Comparison of ENCODE assay signal across 8 mouse cellular contexts in the genomic region with DNA sequence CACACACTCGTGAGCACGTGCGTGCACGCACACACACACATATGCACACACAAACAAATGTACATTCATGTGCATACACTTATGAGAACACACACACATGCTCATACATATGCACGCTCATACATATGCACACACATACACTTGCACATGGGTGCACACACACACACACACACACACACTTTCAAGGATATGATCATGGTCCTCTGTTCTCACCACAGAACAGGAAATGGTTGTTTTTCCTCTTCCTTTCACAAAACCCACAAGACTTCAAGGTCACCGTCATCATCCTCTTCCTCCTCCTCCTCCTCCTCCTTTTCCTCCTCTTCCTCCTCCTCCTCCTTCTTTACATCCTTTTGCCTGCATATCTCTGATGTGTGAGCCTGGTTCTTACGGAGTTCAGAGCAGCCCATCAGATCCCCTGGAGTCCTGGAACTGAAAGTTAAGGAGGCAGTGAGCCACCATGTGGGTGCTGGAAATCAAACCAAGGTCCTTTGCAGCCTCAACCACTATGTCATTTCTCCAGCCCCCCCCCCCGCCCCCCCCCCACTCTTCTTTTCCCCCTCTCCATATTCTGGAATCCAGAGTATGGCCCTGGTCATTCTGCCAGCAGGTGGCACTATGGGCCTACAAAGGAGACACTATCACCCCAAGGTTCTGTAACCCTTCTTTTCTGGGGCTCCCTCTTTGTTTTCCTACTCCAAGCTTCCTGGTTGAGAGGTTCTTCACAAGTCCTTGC. TPM values are rescaled to one million over a fixed set of nuclear protein-coding genes. Genes with fewer than 3 reads are reported as not detected.
A peak's percentile ranks its signal among the peaks of the same experiment; 100 is the strongest.
DNase-seq lines count a peak whose midpoint lies in the region; ATAC-seq and TF ChIP-seq lines count a peak whose summit lies in the region.
"Had no signal": no experiment of that assay in that cellular context is flagged by ENCODE, and none has a peak within 500 bp of the region (broad histone marks: within the 10 kb centered on the region; RNA-seq: fewer than 3 reads in every experiment).

No protein-coding gene starts in this region.

- WGBS in embryonic facial prominence, embryonic 15.5 days: 79% methylated on average over 7 of the region's 8 CpGs
- 85% methylated on average over 7 of the region's 8 CpGs for WGBS in hindbrain, embryonic 10.5 days

- H3K4me2 ChIP-seq in embryonic facial prominence, embryonic 15.5 days (replicated peaks): no peak overlapping the region

- H3K36me3 ChIP-seq in G1E (replicated peaks): no peaks in the 10 kb centered on the region
- no peaks in the 10 kb centered on the region for H3K36me3 ChIP-seq in embryonic facial prominence, embryonic 15.5 days
- H3K36me3 ChIP-seq in hindbrain, embryonic 10.5 days: no peaks in the 10 kb centered on the region

- no peaks in the 10 kb centered on the region for H3K9me3 ChIP-seq in G1E (replicated peaks)
- no peaks in the 10 kb centered on the region for H3K9me3 ChIP-seq in embryonic facial prominence, embryonic 15.5 days (replicated peaks)
- no peaks in the 10 kb centered on the region for H3K9me3 ChIP-seq in hindbrain, embryonic 10.5 days

- peaks cover 9% of the 10 kb centered on the region for H3K27me3 ChIP-seq in G1E (ENCODE audit: insufficient read depth, low read length)
- no peaks in the 10 kb centered on the region for H3K27me3 ChIP-seq in embryonic facial prominence, embryonic 15.5 days
- H3K27me3 ChIP-seq in hindbrain, embryonic 10.5 days (ENCODE audit: insufficient read depth, poor library complexity, severe bottlenecking): no peaks in the 10 kb centered on the region

- TF ChIP-seq CTCF in G1E (IDR thresholded peaks at IDR 0.05; ENCODE audit: low read depth, low read length): peak; percentile 24; the same call in 1 of the 2 replicates

- no peak overlapping the region for H3K27ac ChIP-seq in embryonic facial prominence, embryonic 15.5 days (replicated peaks)
- no peak overlapping the region for H3K27ac ChIP-seq in hindbrain, embryonic 10.5 days

- peaks cover 37% of the 10 kb centered on the region for H3K4me1 ChIP-seq in G1E (ENCODE audit: insufficient read depth, low read depth, low read length)
- 0 out of 2 replicates have a peak, but pooled peaks cover 3% of the 10 kb centered on the region for H3K4me1 ChIP-seq in embryonic facial prominence, embryonic 15.5 days
- peaks cover 16% of the 10 kb centered on the region for H3K4me1 ChIP-seq in hindbrain, embryonic 10.5 days (replicated peaks)

- no peak overlapping the region for H3K9ac ChIP-seq in embryonic facial prominence, embryonic 15.5 days

- H3K4me3 ChIP-seq in G1E (ENCODE audit: low read depth, low read length): no peak overlapping the region
- no peak overlapping the region for H3K4me3 ChIP-seq in embryonic facial prominence, embryonic 15.5 days (replicated peaks)
- no peak overlapping the region for H3K4me3 ChIP-seq in hindbrain, embryonic 10.5 days

- peak; percentile 59 for DNase-seq in G1E (ENCODE audit: low spot score)
- DNase-seq in adrenal gland, postnatal 14 days: peak; percentile 88
- peak; percentile 67 for DNase-seq in hindbrain, embryonic 10.5 days (ENCODE audit: low spot score)
- peak; percentile 85 to 87 for DNase-seq in layer of hippocampus, postnatal 10 days (ENCODE audit: low spot score in 2 of 2)
- DNase-seq in right cerebral cortex, postnatal 25 days: peak; percentile 63

- 0 out of 2 replicates have a peak, but pooled peaks have one; percentile 34 for ATAC-seq in G1E (ENCODE audit: extremely low read depth, insufficient number of reproducible peaks, low FRiP score, poor library complexity, severe bottlenecking)
- ATAC-seq in embryonic facial prominence, embryonic 15.5 days (ENCODE audit: insufficient number of reproducible peaks, low FRiP score, low TSS enrichment, low read depth): 0 out of 2 replicates have a peak, but pooled peaks have one; percentile 17
- peak; percentile 87 for ATAC-seq in megakaryocyte, adult 5-6 weeks (ENCODE audit: poor library complexity, severe bottlenecking)

RNA-seq across cellular contexts. Expression of gene Tspan1, which starts 1.4 kb away (rescaled TPM):
- total RNA-seq in G1E (2014; fragmentation: Nextera tagmentation): not detected in 2 replicates
- 0.05 and 0.06 TPM in 2 replicates for total RNA-seq in G1E (2017)
- not detected in 2 replicates for polyA plus RNA-seq in G1E (2012)
- not detected in 2 replicates for total RNA-seq in adrenal gland, postnatal 14 days (2021)
- 5.9 and 9.7 TPM in 2 replicates for polyA plus RNA-seq in embryonic facial prominence, embryonic 15.5 days (2015; fragmentation: Nextera tagmentation; extraction: Ambion mirVana)
- polyA plus RNA-seq in hindbrain, embryonic 10.5 days (2016; fragmentation: Nextera tagmentation; extraction: Ambion mirVana): 0.26 TPM in 1 of 2 replicates, not detected in the other
- total RNA-seq in layer of hippocampus, postnatal 10 days (2021): under 1 TPM in 1 of 2 experiments, not detected in 1; 0.27 TPM
- not detected in 2 replicates for total RNA-seq in megakaryocyte, adult 5-6 weeks (2015)
- total RNA-seq in megakaryocyte, adult 5-6 weeks (2017): not detected in 2 replicates

RNA-seq across cellular contexts. Expression of gene 1700042G07Rik, which starts 4.4 kb away (rescaled TPM):
- total RNA-seq in G1E (2014; fragmentation: Nextera tagmentation): not detected in 2 replicates
- total RNA-seq in G1E (2017): not detected in 2 replicates
- not detected in 2 replicates for polyA plus RNA-seq in G1E (2012)
- not detected in 2 replicates for total RNA-seq in adrenal gland, postnatal 14 days (2021)
- not detected in 2 replicates for polyA plus RNA-seq in embryonic facial prominence, embryonic 15.5 days (2015; fragmentation: Nextera tagmentation; extraction: Ambion mirVana)
- polyA plus RNA-seq in hindbrain, embryonic 10.5 days (2016; fragmentation: Nextera tagmentation; extraction: Ambion mirVana): not detected in 2 replicates
- not detected for total RNA-seq in layer of hippocampus, postnatal 10 days (2021)
- not detected in 2 replicates for total RNA-seq in megakaryocyte, adult 5-6 weeks (2015)
- not detected in 2 replicates for total RNA-seq in megakaryocyte, adult 5-6 weeks (2017)
- polyA plus RNA-seq: large intestine, adult 2 months had no signal

RNA-seq across cellular contexts. Expression of gene Gm49337, which starts 4.4 kb away (rescaled TPM):
- total RNA-seq in G1E (2014; fragmentation: Nextera tagmentation) (0.97 TPM in 1 of 2 replicates, not detected in the other), G1E (2017) (not detected in 2 replicates)
- polyA plus RNA-seq in G1E (2012): not detected in 2 replicates
- total RNA-seq in adrenal gland, postnatal 14 days (2021): not detected in 2 replicates
- not detected in 2 replicates for polyA plus RNA-seq in embryonic facial prominence, embryonic 15.5 days (2015; fragmentation: Nextera tagmentation; extraction: Ambion mirVana)
- not detected in 2 replicates for polyA plus RNA-seq in hindbrain, embryonic 10.5 days (2016; fragmentation: Nextera tagmentation; extraction: Ambion mirVana)
- total RNA-seq in layer of hippocampus, postnatal 10 days (2021): not detected
- not detected in 2 replicates for total RNA-seq in megakaryocyte, adult 5-6 weeks (2015)
- 0.48 TPM in 1 of 2 replicates, not detected in the other for total RNA-seq in megakaryocyte, adult 5-6 weeks (2017)
- polyA plus RNA-seq: large intestine, adult 2 months had no signal

RNA-seq across cellular contexts. Expression of gene Lurap1, which starts 17.6 kb away (rescaled TPM):
- total RNA-seq in G1E (2014; fragmentation: Nextera tagmentation): 0.10 and 0.15 TPM in 2 replicates
- total RNA-seq in G1E (2017): 0.33 and 0.41 TPM in 2 replicates
- polyA plus RNA-seq in G1E (2012): 0.01 TPM in 1 of 2 replicates, not detected in the other
- total RNA-seq in adrenal gland, postnatal 14 days (2021): 12.4 and 18.1 TPM in 2 replicates
- 3.2 and 3.4 TPM in 2 replicates for polyA plus RNA-seq in embryonic facial prominence, embryonic 15.5 days (2015; fragmentation: Nextera tagmentation; extraction: Ambion mirVana)
- polyA plus RNA-seq in hindbrain, embryonic 10.5 days (2016; fragmentation: Nextera tagmentation; extraction: Ambion mirVana): 2.1 and 2.2 TPM in 2 replicates
- total RNA-seq in layer of hippocampus, postnatal 10 days (2021): 10 to 100 TPM; 23.5 to 29.6 TPM
- total RNA-seq in megakaryocyte, adult 5-6 weeks (2015): not detected in 2 replicates
- not detected in 2 replicates for total RNA-seq in megakaryocyte, adult 5-6 weeks (2017)

RNA-seq across cellular contexts. Expression of gene Pomgnt1, which starts 45.1 kb away (rescaled TPM):
- total RNA-seq in G1E (2014; fragmentation: Nextera tagmentation) (35.2 and 40.5 TPM in 2 replicates), G1E (2017) (37.2 and 47.0 TPM in 2 replicates)
- 5.5 and 6.2 TPM in 2 replicates for polyA plus RNA-seq in G1E (2012)
- total RNA-seq in adrenal gland, postnatal 14 days (2021): 65.8 and 75.2 TPM in 2 replicates
- 61.5 and 65.2 TPM in 2 replicates for polyA plus RNA-seq in embryonic facial prominence, embryonic 15.5 days (2015; fragmentation: Nextera tagmentation; extraction: Ambion mirVana)
- 51.9 and 55.0 TPM in 2 replicates for polyA plus RNA-seq in hindbrain, embryonic 10.5 days (2016; fragmentation: Nextera tagmentation; extraction: Ambion mirVana)
- total RNA-seq in layer of hippocampus, postnatal 10 days (2021): 10 to 100 TPM; 72.8 to 76.9 TPM
- total RNA-seq in megakaryocyte, adult 5-6 weeks (2015): 3.3 and 6.7 TPM in 2 replicates
- total RNA-seq in megakaryocyte, adult 5-6 weeks (2017): 7.3 and 9.3 TPM in 2 replicates

Comparison
In these comparisons a context has a peak if more than half of its experiments do, and no peak if none do; other contexts are left out.
1. ATAC-seq: peak in every context shown above with its lines; median percentile 87 in megakaryocyte, adult 5-6 weeks; 34 in G1E; 17 in embryonic facial prominence, embryonic 15.5 days.